Mouse (Mus musculus) kidney, postnatal 0 days (tissue): ENCODE measurements around the gene L2hgdh. TPM values are rescaled to one million over a fixed set of nuclear protein-coding genes. Genes with fewer than 3 reads are reported as not detected.

Source experiments
- ATAC-seq: fragments of 200-750 bp; cut with Nextera tagmentation; replicated peaks from 2 replicates; pipeline ENCODE4 v1.8.0; 2017; ENCODE audit warnings: low read depth, moderate number of reproducible peaks, moderate TSS enrichment, moderate library complexity; ENCODE audit not compliant: low FRiP score
- DNase-seq: peaks from one replicate; pipeline ENCODE4 v3.0.0-alpha.2; 2016; ENCODE audit warnings: low spot score
- H3K27ac ChIP-seq: fragments of 300-500 bp; sonication (generic); 2 replicates; pipeline ENCODE4 v1.5.1; 2014; ENCODE audit warnings: mild to moderate bottlenecking
- H3K27me3 ChIP-seq: fragments of 300-500 bp; sonication (generic); 2 replicates; pipeline ENCODE4 v1.6.1; 2014; ENCODE audit warnings: low read length, mixed read lengths; ENCODE audit not compliant: insufficient read depth
- H3K36me3 ChIP-seq: fragments of 300-500 bp; sonication (generic); 2 replicates; pipeline ENCODE4 v1.6.1; 2014; ENCODE audit warnings: low read length, mixed read lengths; ENCODE audit not compliant: insufficient read depth
- H3K4me1 ChIP-seq: fragments of 300-500 bp; sonication (generic); replicated peaks from 2 replicates; pipeline ENCODE4 v1.6.1; 2014; ENCODE audit warnings: antibody characterized with exemption, low read length, mixed read lengths; ENCODE audit not compliant: insufficient read depth
- H3K4me2 ChIP-seq: fragments of 300-500 bp; sonication (generic); 2 replicates; pipeline ENCODE4 v1.6.1; 2014; ENCODE audit warnings: mild to moderate bottlenecking, low read length, moderate library complexity, mixed read lengths
- H3K4me3 ChIP-seq: fragments of 300-500 bp; sonication (generic); replicated peaks from 2 replicates; pipeline ENCODE4 v1.5.1; 2014; ENCODE audit warnings: low read depth, low read length
- H3K9ac ChIP-seq: fragments of 300-500 bp; sonication (generic); 2 replicates; pipeline ENCODE4 v1.6.1; 2014; ENCODE audit warnings: low read depth, low read length
- H3K9me3 ChIP-seq: fragments of 300-500 bp; sonication (generic); replicated peaks from 2 replicates; pipeline ENCODE4 v1.6.1; 2016; ENCODE audit warnings: low read length, inconsistent platforms, mixed read lengths
- CTCF ChIP-seq: IDR thresholded peaks from 2 replicates; pipeline ENCODE4 v1.5.1; 2016; ENCODE audit warnings: antibody characterized with exemption, low read depth, mild to moderate bottlenecking, moderate library complexity
- WGBS: fragments of 180-500 bp; shearing (Covaris S2); extraction: QIAGEN DNeasy Blood & Tissue Kit; methylation state at CpG from one replicate; pipeline ENCODE4 v1.1.7; 2014; 5-methylcytosine and 5-hydroxymethylcytosine counted together
- polyA plus RNA-seq: library from polyadenylated mRNA; unstranded; fragments of >200 nt; fragmentation: Nextera tagmentation; extraction: Ambion mirVana; gene quantifications from 2 replicates; pipeline ENCODE4 v1.2.1, GENCODE M21; 2015

Gene L2hgdh
- polyA plus RNA-seq, 1 experiment from 2014 or later, result 20.0 TPM

DNA sequence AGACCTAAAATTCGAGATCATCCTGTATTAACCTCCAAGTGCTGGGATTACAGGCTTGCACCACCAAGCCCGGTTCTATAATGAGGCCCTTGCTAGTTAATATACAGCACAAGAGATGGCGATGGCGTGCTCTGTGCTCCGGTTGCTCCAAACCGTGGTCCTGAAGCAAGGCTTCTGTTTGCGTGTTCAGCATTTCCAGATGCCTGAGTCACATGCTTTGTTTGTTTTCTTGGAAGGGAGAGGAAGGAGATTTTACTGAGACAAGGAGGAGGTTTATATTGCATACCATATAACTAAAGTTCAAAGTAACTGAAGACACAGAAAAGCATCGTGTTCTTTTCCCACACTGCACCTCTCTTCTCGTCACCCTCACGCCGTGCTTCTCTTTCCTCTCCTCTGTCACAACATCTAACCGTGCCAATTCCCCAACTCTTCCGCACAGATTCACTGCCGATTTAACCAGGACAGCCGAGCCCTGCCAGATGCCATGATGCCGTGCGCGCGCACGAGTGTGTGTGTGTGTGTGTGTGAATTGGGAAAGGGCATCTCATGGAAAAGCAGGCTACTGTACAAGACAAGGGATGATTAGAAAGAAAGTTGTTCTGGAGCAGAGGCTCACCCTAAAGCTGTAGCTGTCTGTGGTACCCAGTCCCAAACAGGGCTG lies 36.2 kb upstream of the L2hgdh start:
- H3K9me3 ChIP-seq, result no peaks in the 10 kb centered on the region
- no peaks in the 10 kb centered on the region for H3K36me3 ChIP-seq
- ATAC-seq, result no peak
- peak overlapping the region; percentile 71 for H3K27ac ChIP-seq
- no peak for TF ChIP-seq CTCF
- H3K4me1 ChIP-seq, result peaks cover 20% of the 10 kb centered on the region
- 66% methylated on average over 20 of the region's 20 CpGs for WGBS
- H3K4me2 ChIP-seq, result no peak overlapping the region
- no peak overlapping the region for H3K4me3 ChIP-seq
- no peak overlapping the region for H3K9ac ChIP-seq
- H3K27me3 ChIP-seq, result no peaks in the 10 kb centered on the region
- peak; percentile 53 for DNase-seq

DNA sequence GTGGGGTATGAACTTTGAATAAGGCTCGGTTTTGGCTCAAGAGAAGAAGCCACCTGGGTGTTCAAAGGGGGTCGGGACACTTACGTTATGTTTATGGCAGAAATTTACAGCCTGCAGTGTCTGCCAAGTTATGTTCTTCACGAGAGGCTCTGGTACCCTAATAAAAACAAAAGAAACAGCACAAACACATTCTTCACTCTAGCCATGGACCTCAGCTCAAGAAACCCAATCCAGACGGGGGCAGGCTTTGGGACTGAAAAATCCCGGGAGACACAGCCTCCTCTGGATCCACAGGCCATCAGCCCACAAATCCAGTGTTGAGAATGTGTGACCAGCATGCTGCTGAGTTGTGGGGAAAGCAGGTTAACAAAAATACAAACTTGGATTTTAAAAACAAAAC lies 35.3 kb upstream of the L2hgdh start:
- Histone ChIP-seq H3K36me3 (no peaks in the 10 kb centered on the region), H3K4me2 (no peak overlapping the region)
- DNase-seq, result peak; percentile 73

DNA sequence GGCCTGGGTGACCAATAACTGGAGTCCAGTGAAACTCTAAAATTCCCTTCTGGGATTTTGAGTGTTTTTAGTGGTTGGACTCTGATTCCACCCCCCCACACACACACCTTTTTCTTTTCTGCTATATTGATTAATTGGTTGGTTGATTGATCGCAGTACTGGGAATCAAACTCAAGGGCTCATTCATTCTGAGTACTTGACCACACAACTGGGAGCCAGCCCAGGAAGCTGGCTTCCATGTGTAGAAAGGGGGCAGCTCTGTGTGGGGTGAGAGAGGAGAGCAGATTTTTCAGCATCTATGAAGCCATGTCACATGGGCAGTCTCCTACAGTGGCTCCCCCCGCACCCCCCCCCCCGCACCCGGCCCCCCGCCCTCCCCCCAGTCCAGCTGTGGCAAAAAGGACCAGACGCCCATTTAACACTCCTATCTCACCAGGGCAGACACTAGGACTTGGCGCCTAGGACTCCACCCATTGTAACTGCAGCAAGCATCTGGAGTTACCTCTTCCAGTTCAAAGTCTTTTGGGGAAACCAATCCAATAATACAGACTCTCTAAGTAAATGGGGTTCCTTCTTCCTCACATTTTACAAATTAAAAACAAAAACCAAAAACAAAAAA lies 34.7 kb upstream of the L2hgdh start:
- ATAC-seq, result no peak; the same call in 1 of the 2 replicates

More for the DNA sequence above, 35.3 kb upstream of the L2hgdh start:
- no peak for ATAC-seq
- H3K9ac ChIP-seq, result no peak overlapping the region
- WGBS, result 16% methylated on average over 6 of the region's 6 CpGs
- no peaks in the 10 kb centered on the region for H3K27me3 ChIP-seq
- peaks cover 15% of the 10 kb centered on the region for H3K4me1 ChIP-seq
- peak; percentile 17; the same call in 1 of the 2 replicates for TF ChIP-seq CTCF
- peak overlapping the region; percentile 82; the same call in 1 of the 2 replicates for H3K27ac ChIP-seq
- H3K9me3 ChIP-seq, result no peaks in the 10 kb centered on the region
- no peak overlapping the region for H3K4me3 ChIP-seq

DNA sequence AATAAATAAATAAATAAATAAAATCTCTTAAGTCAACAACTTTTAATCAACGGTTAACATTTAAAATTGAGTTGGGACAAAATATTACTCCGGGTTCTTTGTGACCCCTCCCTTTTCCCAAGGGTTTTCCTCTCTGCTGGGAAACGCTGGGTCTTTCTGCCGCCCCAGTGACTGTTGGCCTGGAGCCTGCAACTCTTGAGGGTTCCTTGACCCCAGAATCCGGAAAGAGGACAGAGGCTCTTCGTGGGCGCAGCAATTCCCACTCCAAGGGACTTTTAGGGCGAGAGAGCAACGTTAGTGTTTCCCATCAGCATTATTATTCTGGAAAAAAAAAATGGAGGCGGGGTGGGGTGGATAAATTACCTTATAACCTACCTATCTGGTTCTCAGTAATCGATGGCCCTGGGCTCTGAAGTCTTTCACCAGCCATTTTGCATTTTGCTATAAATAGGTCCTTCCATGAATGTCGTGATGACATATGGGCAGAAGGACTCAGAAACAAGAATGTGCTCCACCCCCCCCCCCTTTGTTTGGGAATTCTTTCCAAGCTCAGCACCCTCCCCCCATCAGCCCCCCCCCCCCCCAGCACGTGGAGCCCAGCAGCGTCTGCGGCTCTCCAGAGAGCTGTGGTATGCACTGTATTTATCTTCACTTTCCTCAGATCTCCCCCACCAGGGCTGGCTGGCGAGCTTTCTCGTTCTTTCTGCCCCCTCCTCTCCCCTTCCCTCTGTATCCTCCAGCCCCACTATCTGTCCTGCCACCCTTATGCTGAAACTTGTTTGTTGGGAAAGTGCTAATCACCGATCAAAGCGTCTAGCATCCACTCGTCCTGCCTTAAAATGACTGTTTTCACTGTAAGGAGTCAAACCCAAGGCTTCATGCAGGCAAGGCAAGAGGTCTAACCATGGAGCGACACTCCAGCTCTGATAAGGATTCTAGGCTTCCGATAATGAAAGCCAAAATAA lies 33.8 kb upstream of the L2hgdh start:
- H3K27ac ChIP-seq, result peak overlapping the region; percentile 85
- ATAC-seq (peak; percentile 37), DNase-seq (peak; percentile 74)
- H3K27me3 ChIP-seq, result no peaks in the 10 kb centered on the region
- WGBS, result 10% methylated on average over 22 of the region's 22 CpGs
- H3K4me3 ChIP-seq, result peak overlapping the region; percentile 11; the same call in 1 of the 2 replicates
- TF ChIP-seq CTCF, result no peak
- H3K9me3 ChIP-seq, result no peaks in the 10 kb centered on the region
- peaks cover 15% of the 10 kb centered on the region for H3K4me1 ChIP-seq
- H3K36me3 ChIP-seq, result no peaks in the 10 kb centered on the region
- H3K4me2 ChIP-seq, result peak overlapping the region; percentile 54
- H3K9ac ChIP-seq, result 0 out of 2 replicates have a peak overlapping the region, but pooled peaks have one; percentile 27

More for the DNA sequence above, 34.7 kb upstream of the L2hgdh start:
- no peak for TF ChIP-seq CTCF
- Histone ChIP-seq H3K4me3 (no peak overlapping the region), H3K9me3 (no peaks in the 10 kb centered on the region), H3K4me2 (peak overlapping the region; percentile 54; the same call in 1 of the 2 replicates), H3K9ac (no peak overlapping the region), H3K27ac (peak overlapping the region; percentile 82), H3K4me1 (peaks cover 15% of the 10 kb centered on the region), H3K27me3 (no peaks in the 10 kb centered on the region), H3K36me3 (no peaks in the 10 kb centered on the region)
- WGBS, result 23% methylated on average over 7 of the region's 7 CpGs
- DNase-seq, result no peak

DNA sequence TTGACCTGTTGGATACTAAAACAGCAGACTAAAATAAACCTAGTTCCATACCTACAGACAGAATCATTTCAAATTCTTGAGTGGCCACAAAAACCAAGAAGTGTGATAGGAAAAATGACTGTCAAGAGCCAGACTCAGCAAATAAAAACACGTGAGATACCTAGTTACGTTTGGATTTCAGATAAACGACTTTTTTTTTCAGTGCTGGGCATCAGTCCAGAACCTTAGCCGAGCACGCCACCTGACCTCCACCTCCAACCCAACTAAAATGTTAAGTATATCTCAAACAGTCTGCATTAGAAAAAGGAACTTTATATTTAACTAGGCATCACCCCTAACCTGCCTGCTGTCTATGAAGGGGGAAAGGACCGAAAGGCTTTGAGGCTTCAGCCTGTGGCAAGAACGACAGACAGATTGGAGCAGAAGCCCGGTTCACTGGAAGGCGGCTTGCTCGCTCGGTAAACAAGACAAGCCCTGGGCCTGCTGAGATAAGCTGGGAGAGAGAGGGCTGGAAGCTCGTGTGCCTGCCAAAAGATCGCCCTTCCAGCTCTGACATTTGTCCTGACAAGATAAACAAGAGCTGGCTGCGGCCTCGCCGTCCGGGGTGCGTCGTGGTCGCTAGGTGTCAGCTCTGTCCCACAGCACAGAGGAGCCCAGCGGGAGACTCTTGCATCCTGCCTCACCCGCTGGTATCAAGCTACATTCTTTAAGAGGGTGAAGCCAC lies 32.9 kb upstream of the L2hgdh start:
- DNase-seq (peak; percentile 92), ATAC-seq (peak; percentile 85)
- Histone ChIP-seq H3K9me3 (no peaks in the 10 kb centered on the region), H3K27me3 (no peaks in the 10 kb centered on the region), H3K36me3 (no peaks in the 10 kb centered on the region), H3K27ac (peak overlapping the region; percentile 85), H3K4me1 (peaks cover 15% of the 10 kb centered on the region), H3K4me2 (peak overlapping the region; percentile 54), H3K4me3 (peak overlapping the region; percentile 21; the same call in 1 of the 2 replicates), H3K9ac (peak overlapping the region; percentile 18; the same call in 1 of the 2 replicates)
- 7% methylated on average over 22 of the region's 22 CpGs for WGBS
- peak; percentile 79 for TF ChIP-seq CTCF
